Mouse (Mus musculus) heart, postnatal 0 days (tissue): ENCODE measurements around the gene Ncdn.

Experiments
- CTCF ChIP-seq: IDR thresholded peaks from 2 replicates; pipeline ENCODE4 v1.5.1; 2016; ENCODE audit warnings: antibody characterized with exemption, control low read depth, low read depth
- EP300 ChIP-seq: IDR thresholded peaks from 2 replicates; pipeline ENCODE4 v1.6.1; 2016; ENCODE audit warnings: antibody characterized with exemption, low read depth

DNA sequence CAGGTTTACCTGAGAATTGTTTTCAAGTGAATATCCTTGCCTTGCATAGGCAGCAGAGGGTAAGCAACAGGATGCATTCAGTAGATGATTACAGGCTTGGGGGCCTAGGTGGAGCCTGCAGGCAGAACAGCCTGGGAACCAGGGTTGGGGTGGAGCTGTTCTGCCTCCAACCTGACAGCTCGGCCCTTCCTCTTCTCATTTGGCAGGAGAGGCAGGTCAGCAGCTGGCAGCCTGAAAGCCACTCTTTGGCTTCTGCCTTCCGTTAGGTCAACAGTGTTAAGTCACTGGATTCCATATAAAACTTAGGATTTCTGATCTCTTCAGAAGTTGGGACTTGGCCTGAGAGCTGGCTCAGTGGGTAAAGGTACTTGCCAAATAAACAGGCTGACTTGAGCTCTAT is 10.3 kb downstream of the Ncdn start:
- TF ChIP-seq CTCF = no peak
- TF ChIP-seq EP300 = no peak
